Comparison of ENCODE assay signal across 16 mouse cellular contexts in the genomic region with DNA sequence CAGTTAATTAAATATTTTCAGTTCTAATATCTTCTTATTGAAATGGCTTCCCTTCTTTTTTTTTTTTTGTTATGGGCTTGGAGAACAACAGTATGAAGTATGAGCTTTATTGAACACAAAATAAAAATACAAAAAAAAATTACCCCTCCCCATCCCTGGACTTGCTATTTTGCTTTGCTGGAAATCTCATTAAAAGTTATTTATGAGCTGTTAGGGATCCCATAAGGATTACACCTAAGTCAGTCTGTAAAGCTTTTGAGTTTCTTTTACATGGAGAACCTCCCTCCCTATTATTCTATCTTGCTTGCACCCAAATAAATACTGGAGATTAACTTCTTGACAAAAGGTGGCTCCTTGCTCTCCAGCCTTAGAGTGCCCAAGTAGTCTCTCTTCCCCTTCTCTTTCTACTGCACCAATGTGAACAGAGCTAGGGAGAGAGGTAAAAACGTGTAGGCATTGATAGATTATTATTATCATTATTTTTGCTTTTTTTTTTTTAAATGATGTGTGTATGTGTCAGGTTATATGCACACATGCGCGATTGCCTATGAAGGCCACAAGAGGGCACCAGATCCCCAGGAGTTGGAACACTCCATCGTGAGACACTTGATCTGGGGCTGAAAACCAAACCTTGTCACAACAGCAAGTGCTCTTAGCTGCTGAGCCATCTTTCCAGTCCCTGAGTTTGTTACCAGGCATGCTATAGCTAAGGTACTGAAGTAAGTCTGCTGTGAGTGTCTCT.
A peak's percentile ranks its signal among the peaks of the same experiment; 100 is the strongest.
DNase-seq lines count a peak whose midpoint lies in the region; ATAC-seq and TF ChIP-seq lines count a peak whose summit lies in the region.
"Had no signal": no experiment of that assay in that cellular context is flagged by ENCODE, and none has a peak within 500 bp of the region (broad histone marks: within the 10 kb centered on the region; RNA-seq: fewer than 3 reads in every experiment).

No protein-coding gene starts in this region.

- H3K4me3 ChIP-seq in liver, embryonic 14.5 days (ENCODE audit: insufficient read depth in 1 of 2, low read depth in 2 of 2, low read length in 2 of 2) = no peak overlapping the region
- no peak overlapping the region for H3K4me3 ChIP-seq in liver, embryonic 12.5 days
- no peak overlapping the region for H3K4me3 ChIP-seq in stomach, postnatal 0 days (ENCODE audit: low read depth, low read length)
- H3K4me3 ChIP-seq: embryonic facial prominence, embryonic 13.5 days; forebrain, embryonic 15.5 days; heart, embryonic 15.5 days; hindbrain, embryonic 13.5 days had no signal

- peak; percentile 55 for TF ChIP-seq CTCF in liver, embryonic 14.5 days (IDR thresholded peaks at IDR 0.05; ENCODE audit: low read depth)
- TF ChIP-seq CTCF in stomach, postnatal 0 days (IDR thresholded peaks at IDR 0.05; ENCODE audit: low read depth) = peak; percentile 48

- no peak overlapping the region for H3K4me2 ChIP-seq in liver, embryonic 14.5 days (ENCODE audit: low read depth)
- H3K4me2 ChIP-seq in liver, embryonic 12.5 days = no peak overlapping the region
- no peak overlapping the region for H3K4me2 ChIP-seq in stomach, postnatal 0 days (replicated peaks; ENCODE audit: low read depth)
- H3K4me2 ChIP-seq: embryonic facial prominence, embryonic 13.5 days; forebrain, embryonic 15.5 days; heart, embryonic 15.5 days; hindbrain, embryonic 13.5 days had no signal

- H3K27ac ChIP-seq in liver, embryonic 14.5 days = no peak overlapping the region
- H3K27ac ChIP-seq in liver, embryonic 12.5 days = no peak overlapping the region
- no peak overlapping the region for H3K27ac ChIP-seq in stomach, postnatal 0 days (replicated peaks)
- H3K27ac ChIP-seq: embryonic facial prominence, embryonic 13.5 days; forebrain, embryonic 15.5 days; heart, embryonic 15.5 days; hindbrain, embryonic 13.5 days; macrophage had no signal

- intact Hi-C loops in gastrocnemius, postnatal 36 days (cut with DNase I) = no loop called here

- H3K4me1 ChIP-seq in liver, embryonic 14.5 days (replicated peaks; ENCODE audit: control insufficient read depth in 2 of 2, insufficient read depth in 2 of 2, low read length in 1 of 2) = no peaks in the 10 kb centered on the region
- no peaks in the 10 kb centered on the region for H3K4me1 ChIP-seq in liver, embryonic 12.5 days
- no peaks in the 10 kb centered on the region for H3K4me1 ChIP-seq in stomach, postnatal 0 days (replicated peaks; ENCODE audit: control insufficient read depth, insufficient read depth)
- H3K4me1 ChIP-seq: forebrain, embryonic 15.5 days had no signal

- WGBS in liver, embryonic 14.5 days (ENCODE audit: insufficient replicate concordance) = 51% methylated on average over 4 of the region's 4 CpGs
- 53% methylated on average over 4 of the region's 4 CpGs for WGBS in liver, embryonic 12.5 days (ENCODE audit: insufficient replicate concordance)
- WGBS in stomach, postnatal 0 days = 74% methylated on average over 4 of the region's 4 CpGs

- no peak for ATAC-seq in liver, embryonic 14.5 days (ENCODE audit: insufficient read depth)
- no peak for ATAC-seq in liver, embryonic 12.5 days
- ATAC-seq in stomach, postnatal 0 days (ENCODE audit: low FRiP score, low TSS enrichment) = no peak
- ATAC-seq: forebrain, embryonic 15.5 days had no signal

- no peaks in the 10 kb centered on the region for H3K36me3 ChIP-seq in liver, embryonic 14.5 days (replicated peaks; ENCODE audit: control insufficient read depth, insufficient read depth, low read depth)
- no peaks in the 10 kb centered on the region for H3K36me3 ChIP-seq in liver, embryonic 12.5 days
- H3K36me3 ChIP-seq in stomach, postnatal 0 days (ENCODE audit: control insufficient read depth, insufficient read depth, low read length) = no peaks in the 10 kb centered on the region
- H3K36me3 ChIP-seq: embryonic facial prominence, embryonic 13.5 days; forebrain, embryonic 15.5 days; heart, embryonic 15.5 days; hindbrain, embryonic 13.5 days had no signal

- H3K27me3 ChIP-seq in liver, embryonic 14.5 days (ENCODE audit: control insufficient read depth, insufficient read depth, low read length) = no peaks in the 10 kb centered on the region
- no peaks in the 10 kb centered on the region for H3K27me3 ChIP-seq in liver, embryonic 12.5 days (replicated peaks)
- no peaks in the 10 kb centered on the region for H3K27me3 ChIP-seq in stomach, postnatal 0 days (ENCODE audit: control insufficient read depth, insufficient read depth, low read length)
- H3K27me3 ChIP-seq: forebrain, embryonic 15.5 days; heart, embryonic 15.5 days had no signal

- no peak for TF ChIP-seq EP300 in liver, embryonic 14.5 days (IDR thresholded peaks at IDR 0.05; ENCODE audit: low read depth)
- TF ChIP-seq EP300 in stomach, postnatal 0 days (optimal IDR thresholded peaks at IDR 0.05) = no peak

- no peaks in the 10 kb centered on the region for H3K9me3 ChIP-seq in liver, embryonic 14.5 days (ENCODE audit: control insufficient read depth, low read length)
- peaks cover 12% of the 10 kb centered on the region; the same call in 1 of the 2 replicates for H3K9me3 ChIP-seq in liver, embryonic 12.5 days (replicated peaks)
- no peaks in the 10 kb centered on the region for H3K9me3 ChIP-seq in stomach, postnatal 0 days (ENCODE audit: control insufficient read depth, low read length)
- H3K9me3 ChIP-seq: forebrain, embryonic 15.5 days had no signal

- H3K9ac ChIP-seq in liver, embryonic 14.5 days (replicated peaks) = no peak overlapping the region
- H3K9ac ChIP-seq in liver, embryonic 12.5 days = no peak overlapping the region
- H3K9ac ChIP-seq in stomach, postnatal 0 days (ENCODE audit: low read length) = no peak overlapping the region
- H3K9ac ChIP-seq: embryonic facial prominence, embryonic 13.5 days; forebrain, embryonic 15.5 days; heart, embryonic 15.5 days; hindbrain, embryonic 13.5 days had no signal

- DNase-seq in liver, embryonic 14.5 days (ENCODE audit: low read depth in 3 of 3, low spot score in 3 of 3) = no peak
- DNase-seq in ES-CJ7 (ENCODE audit: low read depth, low spot score) = peak; percentile 57
- DNase-seq in c-Kit-positive CD71-positive TER-119-positive erythroid progenitor cells, embryonic 14.5 days (ENCODE audit: low spot score) = peak; percentile 9
- no peak for DNase-seq in stomach, postnatal 0 days (ENCODE audit: low spot score)
- DNase-seq in gastrocnemius, postnatal 36 days = no peak
- no peak for DNase-seq in right cerebral cortex, postnatal 36 days (ENCODE audit: low spot score in 2 of 2)
- DNase-seq: cerebellum, postnatal 14 days; gastrocnemius, postnatal 25 days; kidney, postnatal 10 days; midbrain, embryonic 14.5 days had no signal

Comparison
In these comparisons a context has a peak if more than half of its experiments do, and no peak if none do; other contexts are left out.
1. DNase-seq: peak in ES-CJ7 (single experiment) and c-Kit-positive CD71-positive TER-119-positive erythroid progenitor cells, embryonic 14.5 days (single experiment); none in liver, embryonic 14.5 days (0 of 3), stomach, postnatal 0 days (single experiment), gastrocnemius, postnatal 36 days (0 of 2) and right cerebral cortex, postnatal 36 days (0 of 2).